Comparison of ENCODE assay signal across 33 mouse cellular contexts in genomic region chr17:31710455-31710854, GRCm38 (mm10). TPM values are rescaled to one million over a fixed set of nuclear protein-coding genes. Genes with fewer than 3 reads are reported as not detected.
A peak's percentile ranks its signal among the peaks of the same experiment; 100 is the strongest.
DNase-seq lines count a peak whose midpoint lies in the region; ATAC-seq and TF ChIP-seq lines count a peak whose summit lies in the region.
"Had no signal": no experiment of that assay in that cellular context is flagged by ENCODE, and none has a peak within 500 bp of the region (broad histone marks: within the 10 kb centered on the region; RNA-seq: fewer than 3 reads in every experiment).

No protein-coding gene starts in this region.

- H3K9me3 ChIP-seq in kidney, embryonic 14.5 days (ENCODE audit: control insufficient read depth, low read length), result peaks cover 4% of the 10 kb centered on the region; the same call in 1 of the 2 replicates
- peaks cover 1% of the 10 kb centered on the region for H3K9me3 ChIP-seq in CH12.LX (replicated peaks; ENCODE audit: low read length)
- H3K9me3 ChIP-seq: forebrain, embryonic 12.5 days; heart, embryonic 12.5 days; lung, embryonic 15.5 days; midbrain, embryonic 12.5 days; neural tube, embryonic 12.5 days had no signal

- no peaks in the 10 kb centered on the region for H3K4me1 ChIP-seq in kidney, embryonic 14.5 days (ENCODE audit: control insufficient read depth, insufficient read depth, low read length)
- H3K4me1 ChIP-seq in CH12.LX (ENCODE audit: control insufficient read depth in 1 of 2, insufficient read depth in 2 of 2), result peaks cover 10 to 36% of the 10 kb centered on the region in 2 experiments
- H3K4me1 ChIP-seq in embryonic fibroblast, embryonic 13.5 days (ENCODE audit: control insufficient read depth, insufficient read depth, low read length), result no peaks in the 10 kb centered on the region
- H3K4me1 ChIP-seq: heart, embryonic 12.5 days; limb, embryonic 12.5 days; neural tube, embryonic 12.5 days had no signal

- H3K4me2 ChIP-seq in kidney, embryonic 14.5 days (replicated peaks; ENCODE audit: low read depth, low read length), result no peak overlapping the region
- H3K4me2 ChIP-seq in CH12.LX (ENCODE audit: insufficient read depth, low read depth, poor library complexity, severe bottlenecking), result no peak overlapping the region
- H3K4me2 ChIP-seq: forebrain, embryonic 12.5 days; heart, embryonic 12.5 days; hindbrain, embryonic 14.5 days; limb, embryonic 12.5 days; lung, embryonic 15.5 days; midbrain, embryonic 12.5 days; neural tube, embryonic 12.5 days had no signal

- no peaks in the 10 kb centered on the region for H3K27me3 ChIP-seq in kidney, embryonic 14.5 days (ENCODE audit: control insufficient read depth, insufficient read depth, low read length)
- H3K27me3 ChIP-seq in CH12.LX (replicated peaks), result no peaks in the 10 kb centered on the region
- H3K27me3 ChIP-seq: forebrain, embryonic 12.5 days; lung, embryonic 15.5 days; midbrain, embryonic 12.5 days; neural tube, embryonic 12.5 days had no signal

- H3K27ac ChIP-seq in kidney, embryonic 14.5 days (ENCODE audit: low read depth, low read length), result peak overlapping the region; percentile 42; the same call in 1 of the 2 replicates
- H3K27ac ChIP-seq in CH12.LX (ENCODE audit: insufficient read depth, low read depth), result no peak overlapping the region
- H3K27ac ChIP-seq in embryonic fibroblast, embryonic 13.5 days (ENCODE audit: insufficient read depth, low read length), result no peak overlapping the region
- H3K27ac ChIP-seq: forebrain, embryonic 12.5 days; heart, adult 2 months; hindbrain, embryonic 14.5 days; limb, embryonic 12.5 days; lung, embryonic 15.5 days; midbrain, embryonic 12.5 days; neural tube, embryonic 12.5 days had no signal

- TF ChIP-seq EP300 in CH12.LX (IDR thresholded peaks at IDR 0.05; ENCODE audit: low read length), result no peak

- no peaks in the 10 kb centered on the region for H3K36me3 ChIP-seq in kidney, embryonic 14.5 days (ENCODE audit: control insufficient read depth, insufficient read depth, low read length)
- H3K36me3 ChIP-seq in CH12.LX (replicated peaks in 1 of 2; ENCODE audit: control insufficient read depth in 1 of 2, insufficient read depth in 1 of 2, low read length in 1 of 2), result peaks cover 0 to 2% of the 10 kb centered on the region in 2 experiments
- H3K36me3 ChIP-seq: forebrain, embryonic 12.5 days; heart, embryonic 12.5 days; limb, embryonic 12.5 days; lung, embryonic 15.5 days; midbrain, embryonic 12.5 days; neural tube, embryonic 12.5 days had no signal

- dilution Hi-C loops in CH12.LX (cut with MboI; ENCODE audit: extremely low pct_ligation_motif_present, extremely low pct_unique_long_range_greater_than_20kb, low sequenced_read_pairs), result no loop called here

- no peak overlapping the region for H3K4me3 ChIP-seq in kidney, embryonic 14.5 days (ENCODE audit: low read length)
- peak overlapping the region in 1 of 3 experiments; percentile 8 for H3K4me3 ChIP-seq in CH12.LX (replicated peaks in 1 of 3; ENCODE audit: low read depth in 2 of 3, low read length in 2 of 3, poor library complexity in 1 of 3)
- no peak overlapping the region for H3K4me3 ChIP-seq in embryonic fibroblast, embryonic 13.5 days (ENCODE audit: insufficient read depth, low read length)
- H3K4me3 ChIP-seq: forebrain, embryonic 12.5 days; heart, adult 2 months; heart, embryonic 12.5 days; limb, embryonic 12.5 days; lung, embryonic 15.5 days; midbrain, embryonic 12.5 days; myocyte; neural tube, embryonic 12.5 days had no signal

- no peak overlapping the region for H3K9ac ChIP-seq in kidney, embryonic 14.5 days (ENCODE audit: low read depth, low read length)
- H3K9ac ChIP-seq in CH12.LX (ENCODE audit: insufficient read depth, low read depth), result no peak overlapping the region
- H3K9ac ChIP-seq: forebrain, embryonic 12.5 days; forebrain, postnatal 0 days; heart, embryonic 12.5 days; hindbrain, embryonic 14.5 days; limb, embryonic 12.5 days; lung, embryonic 15.5 days; midbrain, embryonic 12.5 days; neural tube, embryonic 12.5 days had no signal

- TF ChIP-seq RAD21 in CH12.LX (IDR thresholded peaks at IDR 0.05; ENCODE audit: low read depth, low read length), result no peak

- peak; percentile 62; the same call in 1 of the 2 replicates for ATAC-seq in kidney, embryonic 14.5 days (ENCODE audit: low FRiP score, low TSS enrichment)
- ATAC-seq in granulocyte monocyte progenitor cell, adult 5-6 weeks (replicated peaks; ENCODE audit: poor library complexity, severe bottlenecking), result no peak
- ATAC-seq: forebrain, postnatal 0 days; intestine, postnatal 0 days had no signal

- peak; percentile 16 for DNase-seq in embryo, embryonic 10.5 days (ENCODE audit: low spot score)
- no peak for DNase-seq in embryo, embryonic 11 days
- no peak for DNase-seq in kidney, postnatal 10 days
- no peak for DNase-seq in CH12.LX (ENCODE audit: extremely low read depth)
- DNase-seq: adrenal gland, postnatal 36 days; cerebellum, adult 18-20 months; cerebellum, postnatal 10 days; forebrain, postnatal 0 days; gastrocnemius, postnatal 25 days; heart, adult 2 months; right cerebral cortex, postnatal 4 days; thymus, adult 2 months; thymus, postnatal 36 days had no signal

- 50% methylated on average over 8 of the region's 8 CpGs for WGBS in kidney, embryonic 14.5 days

- H3K79me2 ChIP-seq in CH12.LX (replicated peaks; ENCODE audit: control insufficient read depth, extremely low read depth, insufficient read depth, poor library complexity, severe bottlenecking), result no peaks in the 10 kb centered on the region

- no peak for TF ChIP-seq CTCF in CH12.LX (conservative IDR thresholded peaks at IDR 0.05 in 1 of 2, IDR thresholded peaks at IDR 0.05 in 1 of 2; ENCODE audit: low read depth in 2 of 2, low read length in 2 of 2)
- peak; percentile 22; the same call in 1 of the 2 replicates for TF ChIP-seq CTCF in embryonic fibroblast, embryonic 13.5 days (IDR thresholded peaks at IDR 0.05; ENCODE audit: borderline replicate concordance, insufficient read depth, low read length)

- TF ChIP-seq POLR2A in CH12.LX (IDR thresholded peaks at IDR 0.05; ENCODE audit: low read depth, low read length), result no peak
- no peak for TF ChIP-seq POLR2A in embryonic fibroblast, embryonic 13.5 days (IDR thresholded peaks at IDR 0.05; ENCODE audit: low read depth, low read length)

- in situ Hi-C loops in CH12.LX (cut with MboI; ENCODE audit: low pct_ligation_motif_present, low pct_unique_long_range_greater_than_20kb, low sequenced_read_pairs), result no loop called here

TF ChIP-seq in CH12.LX, 34 proteins besides CTCF, POLR2A, EP300 and RAD21:
- TF ChIP-seq ELF1 (IDR thresholded peaks at IDR 0.05; ENCODE audit: low read depth, low read length) (no peak), BHLHE40 (IDR thresholded peaks at IDR 0.05; ENCODE audit: low read depth, low read length) (peak; percentile 39; the same call in 1 of the 2 replicates)

RNA-seq across cellular contexts. Expression of gene Cryaa, which starts 32.8 kb away (rescaled TPM):
- not detected in 2 replicates for polyA plus RNA-seq in kidney, embryonic 14.5 days (2014; fragmentation: Nextera tagmentation; extraction: Ambion mirVana)
- 0.17 and 0.51 TPM in 2 replicates for total RNA-seq in CH12.LX (2012; rRNA removed)
- not detected in 2 replicates for total RNA-seq in CH12.LX (2014; rRNA removed)
- not detected in 2 replicates for polyA plus RNA-seq in CH12.LX (2012; ENCODE audit: insufficient read length, low read depth)
- not detected in 2 replicates for polyA plus RNA-seq in embryonic fibroblast, embryonic 13.5 days (2011; ENCODE audit: insufficient read length, low read depth, missing spikeins)
- total RNA-seq in granulocyte monocyte progenitor cell, adult 5-6 weeks (2014; fragmentation: Nextera tagmentation), result not detected in 2 replicates
- not detected in 2 replicates for total RNA-seq in granulocyte monocyte progenitor cell, adult 5-6 weeks (2017)
- total RNA-seq: adrenal gland, adult 18-20 months; adrenal gland, postnatal 36 days; common myeloid progenitor, adult 5-6 weeks; forebrain, postnatal 0 days; gastrocnemius, postnatal 25 days; heart, adult 2 months; hematopoietic stem cell, adult 5-6 weeks; layer of hippocampus, adult 18-20 months; liver, adult 2 months; megakaryocyte progenitor cell, adult 5-6 weeks had no signal
- polyA plus RNA-seq: forebrain, embryonic 12.5 days; forebrain, postnatal 0 days; heart, embryonic 12.5 days; heart, postnatal 0 days; liver, adult 2 months; liver, embryonic 16.5 days; lung, embryonic 15.5 days; midbrain, embryonic 12.5 days; myocyte; neural tube, embryonic 12.5 days had no signal

RNA-seq across cellular contexts. Expression of gene U2af1, which starts 51.8 kb away (rescaled TPM):
- polyA plus RNA-seq in kidney, embryonic 14.5 days (2014; fragmentation: Nextera tagmentation; extraction: Ambion mirVana), result 195 and 380 TPM in 2 replicates
- total RNA-seq in CH12.LX (2012; rRNA removed) (141 and 183 TPM in 2 replicates), CH12.LX (2014; rRNA removed) (269 and 286 TPM in 2 replicates)
- polyA plus RNA-seq in CH12.LX (2012; ENCODE audit: insufficient read length, low read depth), result 316 and 391 TPM in 2 replicates
- 171 and 195 TPM in 2 replicates for polyA plus RNA-seq in embryonic fibroblast, embryonic 13.5 days (2011; ENCODE audit: insufficient read length, low read depth, missing spikeins)
- 116 and 155 TPM in 2 replicates for total RNA-seq in granulocyte monocyte progenitor cell, adult 5-6 weeks (2014; fragmentation: Nextera tagmentation)
- 250 and 287 TPM in 2 replicates for total RNA-seq in granulocyte monocyte progenitor cell, adult 5-6 weeks (2017)
